Mouse (Mus musculus): Measurements from ENCODE around the gene Pex14. TPM values are rescaled to one million over a fixed set of nuclear protein-coding genes. Genes with fewer than 3 reads are reported as not detected.

Gene Pex14
- polyA plus RNA-seq, 1 experiment from 2014 or later = 42.9 TPM

GRCm38 (mm10) chr4:148985541-148986476 lies 113.9 kb downstream of the Pex14 start:
- no peak for DNase-seq (ENCODE audit: low spot score)
- TF ChIP-seq CTCF (IDR thresholded peaks at IDR 0.05; ENCODE audit: low read depth) = no peak
- no peak for TF ChIP-seq EP300 (optimal IDR thresholded peaks at IDR 0.05)
- H3K36me3 ChIP-seq (ENCODE audit: control insufficient read depth, insufficient read depth, low read length) = no peaks in the 10 kb centered on the region
- H3K4me3 ChIP-seq (ENCODE audit: low read depth, low read length) = no peak overlapping the region
- WGBS = 55% methylated on average over 24 of the region's 24 CpGs
- H3K27me3 ChIP-seq (ENCODE audit: control insufficient read depth, insufficient read depth, low read length) = no peaks in the 10 kb centered on the region
- H3K4me2 ChIP-seq (replicated peaks; ENCODE audit: low read depth) = no peak overlapping the region
- no peak overlapping the region for H3K27ac ChIP-seq (replicated peaks)
- H3K9me3 ChIP-seq (ENCODE audit: control insufficient read depth, low read length) = no peaks in the 10 kb centered on the region
- ATAC-seq (ENCODE audit: low FRiP score, low TSS enrichment) = no peak
- peaks cover 6% of the 10 kb centered on the region; the same call in 1 of the 2 replicates for H3K4me1 ChIP-seq (replicated peaks; ENCODE audit: control insufficient read depth, insufficient read depth)
- H3K9ac ChIP-seq (ENCODE audit: low read length) = no peak overlapping the region

- ATAC-seq (ENCODE audit: low FRiP score, low TSS enrichment) (no peak), DNase-seq (ENCODE audit: low spot score) (no peak)
- Histone ChIP-seq H3K27me3 (ENCODE audit: control insufficient read depth, insufficient read depth, low read length) (no peaks in the 10 kb centered on the region), H3K4me3 (ENCODE audit: low read depth, low read length) (no peak overlapping the region), H3K4me1 (replicated peaks; ENCODE audit: control insufficient read depth, insufficient read depth) (peaks cover 6% of the 10 kb centered on the region; the same call in 1 of the 2 replicates), H3K27ac (replicated peaks) (no peak overlapping the region), H3K36me3 (ENCODE audit: control insufficient read depth, insufficient read depth, low read length) (no peaks in the 10 kb centered on the region), H3K9me3 (ENCODE audit: control insufficient read depth, low read length) (no peaks in the 10 kb centered on the region), H3K4me2 (replicated peaks; ENCODE audit: low read depth) (no peak overlapping the region), H3K9ac (ENCODE audit: low read length) (no peak overlapping the region)
- 74% methylated on average over 19 of the region's 19 CpGs for WGBS
- TF ChIP-seq EP300 (optimal IDR thresholded peaks at IDR 0.05) = no peak
- no peak; the same call in 1 of the 2 replicates for TF ChIP-seq CTCF (IDR thresholded peaks at IDR 0.05; ENCODE audit: low read depth)
Observed at GRCm38 (mm10) chr4:148984701-148985540, 114.8 kb downstream of the Pex14 start.

- TF ChIP-seq EP300 (optimal IDR thresholded peaks at IDR 0.05) (no peak), CTCF (IDR thresholded peaks at IDR 0.05; ENCODE audit: low read depth) (no peak)
- H3K27me3 ChIP-seq (ENCODE audit: control insufficient read depth, insufficient read depth, low read length) = no peaks in the 10 kb centered on the region
- no peak overlapping the region for H3K4me2 ChIP-seq (replicated peaks; ENCODE audit: low read depth)
- H3K27ac ChIP-seq (replicated peaks) = no peak overlapping the region; the same call in 1 of the 2 replicates
- 0 out of 2 replicates have a peak, but pooled peaks cover 2% of the 10 kb centered on the region for H3K4me1 ChIP-seq (replicated peaks; ENCODE audit: control insufficient read depth, insufficient read depth)
- DNase-seq (ENCODE audit: low spot score) (no peak), ATAC-seq (ENCODE audit: low FRiP score, low TSS enrichment) (no peak)
- H3K9ac ChIP-seq (ENCODE audit: low read length) = no peak overlapping the region
- H3K9me3 ChIP-seq (ENCODE audit: control insufficient read depth, low read length) = no peaks in the 10 kb centered on the region
- WGBS = 72% methylated on average over 6 of the region's 6 CpGs
- no peak overlapping the region for H3K4me3 ChIP-seq (ENCODE audit: low read depth, low read length)
- no peaks in the 10 kb centered on the region for H3K36me3 ChIP-seq (ENCODE audit: control insufficient read depth, insufficient read depth, low read length)
Observed at GRCm38 (mm10) chr4:148982274-148982673, 117.4 kb downstream of the Pex14 start.

GRCm38 (mm10) chr4:148979837-148980236 lies 119.8 kb downstream of the Pex14 start:
- DNase-seq (ENCODE audit: low spot score) (no peak), ATAC-seq (ENCODE audit: low FRiP score, low TSS enrichment) (no peak)
- 84% methylated on average over 11 of the region's 11 CpGs for WGBS
- Histone ChIP-seq H3K9me3 (ENCODE audit: control insufficient read depth, low read length) (no peaks in the 10 kb centered on the region), H3K4me2 (replicated peaks; ENCODE audit: low read depth) (no peak overlapping the region), H3K36me3 (ENCODE audit: control insufficient read depth, insufficient read depth, low read length) (no peaks in the 10 kb centered on the region), H3K27me3 (ENCODE audit: control insufficient read depth, insufficient read depth, low read length) (no peaks in the 10 kb centered on the region), H3K4me1 (replicated peaks; ENCODE audit: control insufficient read depth, insufficient read depth) (no peaks in the 10 kb centered on the region), H3K4me3 (ENCODE audit: low read depth, low read length) (no peak overlapping the region), H3K9ac (ENCODE audit: low read length) (no peak overlapping the region), H3K27ac (replicated peaks) (no peak overlapping the region)
- TF ChIP-seq EP300 (optimal IDR thresholded peaks at IDR 0.05) (no peak), CTCF (IDR thresholded peaks at IDR 0.05; ENCODE audit: low read depth) (no peak)

GRCm38 (mm10) chr4:148978926-148979325 lies 120.8 kb downstream of the Pex14 start:
- 79% methylated on average over 11 of the region's 11 CpGs for whole genome bisulfite sequencing
- Histone ChIP-seq H3K4me2 (replicated peaks; ENCODE audit: low read depth) (no peak overlapping the region), H3K27ac (replicated peaks) (no peak overlapping the region), H3K36me3 (ENCODE audit: control insufficient read depth, insufficient read depth, low read length) (no peaks in the 10 kb centered on the region), H3K4me1 (replicated peaks; ENCODE audit: control insufficient read depth, insufficient read depth) (no peaks in the 10 kb centered on the region), H3K9ac (ENCODE audit: low read length) (no peak overlapping the region), H3K27me3 (ENCODE audit: control insufficient read depth, insufficient read depth, low read length) (no peaks in the 10 kb centered on the region), H3K9me3 (ENCODE audit: control insufficient read depth, low read length) (no peaks in the 10 kb centered on the region), H3K4me3 (ENCODE audit: low read depth, low read length) (no peak overlapping the region)
- ATAC-seq (ENCODE audit: low FRiP score, low TSS enrichment) (no peak), DNase-seq (ENCODE audit: low spot score) (no peak)
- TF ChIP-seq EP300 (optimal IDR thresholded peaks at IDR 0.05) = no peak
- no peak for TF ChIP-seq CTCF (IDR thresholded peaks at IDR 0.05; ENCODE audit: low read depth)

All from stomach, postnatal 0 days (tissue).